ENCODE assay signal across 26 mouse cellular contexts in the genomic region with DNA sequence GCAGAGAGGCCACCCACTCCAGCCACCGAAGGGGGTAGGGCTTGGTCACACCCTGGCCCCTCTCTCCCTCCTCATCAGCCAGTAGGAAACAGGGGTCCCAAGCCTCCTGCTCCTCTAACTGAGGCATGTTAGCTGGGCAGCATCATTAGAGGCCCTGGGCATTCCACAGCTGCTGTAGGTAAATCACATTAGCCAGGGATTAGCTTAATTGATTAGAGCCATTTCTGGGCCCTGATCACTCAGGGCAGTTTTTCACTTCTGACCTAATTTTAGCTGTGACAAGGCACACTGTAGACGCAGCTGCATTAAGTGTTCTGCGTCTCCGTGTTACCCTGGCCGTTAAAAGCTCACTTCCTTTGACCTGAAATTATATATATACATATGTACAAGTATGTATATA. TPM values are rescaled to one million over a fixed set of nuclear protein-coding genes. Genes with fewer than 3 reads are reported as not detected.
DNase-seq lines count a peak whose midpoint lies in the region; ATAC-seq and TF ChIP-seq lines count a peak whose summit lies in the region.
"Had no signal": no experiment of that assay in that cellular context is flagged by ENCODE, and none has a peak within 500 bp of the region (broad histone marks: within the 10 kb centered on the region; RNA-seq: fewer than 3 reads in every experiment).

No protein-coding gene starts in this region.

- peaks cover 16% of the 10 kb centered on the region; the same call in 1 of the 2 replicates for H3K27me3 ChIP-seq in forebrain, embryonic 12.5 days
- no peaks in the 10 kb centered on the region for H3K27me3 ChIP-seq in forebrain, embryonic 14.5 days (replicated peaks; ENCODE audit: control insufficient read depth, insufficient read depth, low read length)
- no peaks in the 10 kb centered on the region for H3K27me3 ChIP-seq in hindbrain, embryonic 15.5 days
- no peaks in the 10 kb centered on the region for H3K27me3 ChIP-seq in hindbrain, postnatal 0 days (ENCODE audit: insufficient read depth, low read length)
- H3K27me3 ChIP-seq in midbrain, embryonic 15.5 days (replicated peaks) = no peaks in the 10 kb centered on the region
- no peaks in the 10 kb centered on the region for H3K27me3 ChIP-seq in midbrain, postnatal 0 days (ENCODE audit: insufficient read depth, low read length)
- H3K27me3 ChIP-seq in limb, embryonic 11.5 days (ENCODE audit: control insufficient read depth, insufficient read depth, low read length) = no peaks in the 10 kb centered on the region

- ATAC-seq in forebrain, embryonic 12.5 days (ENCODE audit: low FRiP score) = peak; percentile 36; the same call in 1 of the 2 replicates
- no peak for ATAC-seq in forebrain, embryonic 14.5 days
- ATAC-seq in hindbrain, embryonic 15.5 days (ENCODE audit: low FRiP score, low read depth) = no peak
- ATAC-seq in hindbrain, postnatal 0 days = no peak
- ATAC-seq in midbrain, embryonic 15.5 days (replicated peaks) = no peak
- ATAC-seq in midbrain, postnatal 0 days (ENCODE audit: low FRiP score) = no peak
- no peak for ATAC-seq in limb, embryonic 11.5 days (ENCODE audit: insufficient number of reproducible peaks, low FRiP score, low TSS enrichment, low read depth)
- ATAC-seq: CD4-positive, CD25-positive, alpha-beta regulatory T cell, adult 4 months; forebrain, postnatal 0 days had no signal

- H3K4me1 ChIP-seq in forebrain, embryonic 12.5 days = peaks cover 47% of the 10 kb centered on the region
- H3K4me1 ChIP-seq in forebrain, embryonic 14.5 days (ENCODE audit: control insufficient read depth, insufficient read depth, low read length) = peaks cover 12% of the 10 kb centered on the region; the same call in 1 of the 2 replicates
- peaks cover 57% of the 10 kb centered on the region for H3K4me1 ChIP-seq in hindbrain, embryonic 15.5 days (replicated peaks)
- no peaks in the 10 kb centered on the region; the same call in 1 of the 2 replicates for H3K4me1 ChIP-seq in hindbrain, postnatal 0 days (ENCODE audit: insufficient read depth, low read length)
- peaks cover 51% of the 10 kb centered on the region for H3K4me1 ChIP-seq in midbrain, embryonic 15.5 days
- H3K4me1 ChIP-seq in midbrain, postnatal 0 days (ENCODE audit: insufficient read depth, low read length) = peaks cover 7% of the 10 kb centered on the region; the same call in 1 of the 2 replicates
- H3K4me1 ChIP-seq in limb, embryonic 11.5 days (ENCODE audit: control insufficient read depth, insufficient read depth, low read length) = peaks cover 6% of the 10 kb centered on the region

- H3K9me3 ChIP-seq in forebrain, embryonic 12.5 days = no peaks in the 10 kb centered on the region
- no peaks in the 10 kb centered on the region for H3K9me3 ChIP-seq in forebrain, embryonic 14.5 days (replicated peaks; ENCODE audit: control insufficient read depth, low read length)
- H3K9me3 ChIP-seq in hindbrain, embryonic 15.5 days = no peaks in the 10 kb centered on the region
- no peaks in the 10 kb centered on the region for H3K9me3 ChIP-seq in hindbrain, postnatal 0 days (ENCODE audit: low read length)
- no peaks in the 10 kb centered on the region for H3K9me3 ChIP-seq in midbrain, embryonic 15.5 days
- H3K9me3 ChIP-seq in midbrain, postnatal 0 days (ENCODE audit: low read length) = no peaks in the 10 kb centered on the region
- no peaks in the 10 kb centered on the region for H3K9me3 ChIP-seq in limb, embryonic 11.5 days (ENCODE audit: control insufficient read depth, low read length)
- H3K9me3 ChIP-seq: embryonic facial prominence, embryonic 12.5 days; forebrain, embryonic 10.5 days; heart, embryonic 15.5 days had no signal

- WGBS in forebrain, embryonic 12.5 days = 33% methylated on average over 5 of the region's 5 CpGs
- WGBS in forebrain, embryonic 14.5 days = 22% methylated on average over 5 of the region's 5 CpGs
- 46% methylated on average over 5 of the region's 5 CpGs for WGBS in hindbrain, embryonic 15.5 days
- 61% methylated on average over 5 of the region's 5 CpGs for WGBS in hindbrain, postnatal 0 days
- WGBS in midbrain, embryonic 15.5 days = 32% methylated on average over 5 of the region's 5 CpGs
- WGBS in midbrain, postnatal 0 days = 54% methylated on average over 5 of the region's 5 CpGs
- 32% methylated on average over 5 of the region's 5 CpGs for WGBS in limb, embryonic 11.5 days

- no peak overlapping the region for H3K4me2 ChIP-seq in forebrain, embryonic 12.5 days
- H3K4me2 ChIP-seq in forebrain, embryonic 14.5 days (ENCODE audit: low read length) = no peak overlapping the region
- no peak overlapping the region for H3K4me2 ChIP-seq in hindbrain, embryonic 15.5 days
- no peak overlapping the region for H3K4me2 ChIP-seq in hindbrain, postnatal 0 days (ENCODE audit: low read depth, low read length)
- H3K4me2 ChIP-seq in midbrain, embryonic 15.5 days = no peak overlapping the region
- H3K4me2 ChIP-seq in midbrain, postnatal 0 days (ENCODE audit: low read depth, low read length, poor library complexity, severe bottlenecking) = no peak overlapping the region
- no peak overlapping the region for H3K4me2 ChIP-seq in limb, embryonic 11.5 days (ENCODE audit: low read depth, severe bottlenecking)
- H3K4me2 ChIP-seq: embryonic facial prominence, embryonic 12.5 days; heart, embryonic 15.5 days had no signal

- peaks cover 22% of the 10 kb centered on the region for H3K36me3 ChIP-seq in forebrain, embryonic 12.5 days (replicated peaks)
- peaks cover 46% of the 10 kb centered on the region for H3K36me3 ChIP-seq in forebrain, embryonic 14.5 days (ENCODE audit: control insufficient read depth, insufficient read depth, low read length)
- H3K36me3 ChIP-seq in hindbrain, embryonic 15.5 days = peaks cover 14% of the 10 kb centered on the region
- peaks cover 33% of the 10 kb centered on the region for H3K36me3 ChIP-seq in hindbrain, postnatal 0 days (ENCODE audit: insufficient read depth, low read length)
- H3K36me3 ChIP-seq in midbrain, embryonic 15.5 days (replicated peaks) = peaks cover 7% of the 10 kb centered on the region; the same call in 1 of the 2 replicates
- H3K36me3 ChIP-seq in midbrain, postnatal 0 days (ENCODE audit: insufficient read depth, low read length) = peaks cover 47% of the 10 kb centered on the region
- no peaks in the 10 kb centered on the region; the same call in 1 of the 2 replicates for H3K36me3 ChIP-seq in limb, embryonic 11.5 days (ENCODE audit: control insufficient read depth, insufficient read depth, low read length)
- H3K36me3 ChIP-seq: heart, embryonic 15.5 days had no signal

- no peak for TF ChIP-seq CTCF in hindbrain, postnatal 0 days (IDR thresholded peaks at IDR 0.05; ENCODE audit: low read depth)
- TF ChIP-seq CTCF in midbrain, postnatal 0 days (IDR thresholded peaks at IDR 0.05) = no peak

- no peak overlapping the region for H3K9ac ChIP-seq in forebrain, embryonic 12.5 days
- H3K9ac ChIP-seq in forebrain, embryonic 14.5 days (ENCODE audit: low read length) = no peak overlapping the region
- no peak overlapping the region for H3K9ac ChIP-seq in hindbrain, embryonic 15.5 days
- no peak overlapping the region for H3K9ac ChIP-seq in hindbrain, postnatal 0 days (replicated peaks; ENCODE audit: low read length)
- no peak overlapping the region for H3K9ac ChIP-seq in midbrain, embryonic 15.5 days
- no peak overlapping the region for H3K9ac ChIP-seq in midbrain, postnatal 0 days (replicated peaks; ENCODE audit: low read length, poor library complexity, severe bottlenecking)
- peak overlapping the region; percentile 28; the same call in 1 of the 2 replicates for H3K9ac ChIP-seq in limb, embryonic 11.5 days (ENCODE audit: low read length)
- H3K9ac ChIP-seq: embryonic facial prominence, embryonic 12.5 days; forebrain, postnatal 0 days; heart, embryonic 15.5 days; liver, embryonic 14.5 days had no signal

- no peak for DNase-seq in forebrain, embryonic 14.5 days (ENCODE audit: low spot score)
- no peak for DNase-seq in hindbrain, postnatal 0 days (ENCODE audit: low spot score)
- no peak for DNase-seq in midbrain, postnatal 0 days (ENCODE audit: low spot score)
- no peak for DNase-seq in limb, embryonic 11.5 days (ENCODE audit: low spot score)
- no peak for DNase-seq in urinary bladder, postnatal 25 days (ENCODE audit: low spot score)
- DNase-seq: adrenal gland, postnatal 25 days; cerebellum, adult 18-20 months; cerebellum, postnatal 36 days; forebrain, postnatal 0 days; kidney, adult 11 months; kidney, postnatal 14 days; left cerebral cortex, postnatal 4 days; liver; lung, adult 2 months; lung, postnatal 10 days; thymus, adult 2 months; thymus, postnatal 36 days had no signal

- no peak overlapping the region for H3K4me3 ChIP-seq in forebrain, embryonic 12.5 days (replicated peaks)
- H3K4me3 ChIP-seq in forebrain, embryonic 14.5 days (ENCODE audit: low read depth, low read length) = no peak overlapping the region
- no peak overlapping the region for H3K4me3 ChIP-seq in hindbrain, embryonic 15.5 days
- H3K4me3 ChIP-seq in hindbrain, postnatal 0 days (ENCODE audit: low read length) = no peak overlapping the region
- H3K4me3 ChIP-seq in midbrain, embryonic 15.5 days = no peak overlapping the region
- no peak overlapping the region for H3K4me3 ChIP-seq in midbrain, postnatal 0 days (ENCODE audit: low read depth, low read length)
- H3K4me3 ChIP-seq in limb, embryonic 11.5 days (ENCODE audit: low read depth, low read length) = no peak overlapping the region
- H3K4me3 ChIP-seq: embryonic facial prominence, embryonic 12.5 days; forebrain, embryonic 10.5 days; heart, embryonic 15.5 days had no signal

- H3K27ac ChIP-seq in forebrain, embryonic 12.5 days = 0 out of 2 replicates have a peak overlapping the region, but pooled peaks have one; percentile 19
- no peak overlapping the region for H3K27ac ChIP-seq in forebrain, embryonic 14.5 days (ENCODE audit: low read depth, low read length)
- peak overlapping the region; percentile 36; the same call in 1 of the 2 replicates for H3K27ac ChIP-seq in hindbrain, embryonic 15.5 days (replicated peaks)
- no peak overlapping the region for H3K27ac ChIP-seq in hindbrain, postnatal 0 days
- H3K27ac ChIP-seq in midbrain, embryonic 15.5 days = 0 out of 2 replicates have a peak overlapping the region, but pooled peaks have one; percentile 10
- H3K27ac ChIP-seq in midbrain, postnatal 0 days (ENCODE audit: low read depth, low read length) = no peak overlapping the region
- H3K27ac ChIP-seq in limb, embryonic 11.5 days (replicated peaks; ENCODE audit: low read depth, low read length) = no peak overlapping the region
- H3K27ac ChIP-seq: embryonic facial prominence, embryonic 12.5 days; forebrain, embryonic 10.5 days; heart, embryonic 15.5 days; liver, embryonic 14.5 days; macrophage had no signal

RNA-seq across cellular contexts. Expression of a gene that starts 20.1 kb away (rescaled TPM):
- 79.8 and 81.5 TPM in 2 replicates for polyA plus RNA-seq in forebrain, embryonic 12.5 days (2016; fragmentation: Nextera tagmentation; extraction: Ambion mirVana)
- 173 and 218 TPM in 2 replicates for polyA plus RNA-seq in forebrain, embryonic 14.5 days (2014; fragmentation: Nextera tagmentation; extraction: Ambion mirVana)
- polyA plus RNA-seq in hindbrain, embryonic 15.5 days (2015; fragmentation: Nextera tagmentation; extraction: Ambion mirVana) = 343 and 372 TPM in 2 replicates
- total RNA-seq in hindbrain, postnatal 0 days (2014; rRNA removed) = 460 and 484 TPM in 2 replicates
- 346 and 367 TPM in 2 replicates for polyA plus RNA-seq in hindbrain, postnatal 0 days (2015; fragmentation: Nextera tagmentation; extraction: Ambion mirVana)
- polyA plus RNA-seq in midbrain, embryonic 15.5 days (2015; fragmentation: Nextera tagmentation; extraction: Ambion mirVana) = 322 and 328 TPM in 2 replicates
- 486 and 500 TPM in 2 replicates for total RNA-seq in midbrain, postnatal 0 days (2014; rRNA removed)
- 426 and 440 TPM in 2 replicates for polyA plus RNA-seq in midbrain, postnatal 0 days (2015; fragmentation: Nextera tagmentation; extraction: Ambion mirVana)
- polyA plus RNA-seq in limb, embryonic 11.5 days (2014; fragmentation: Nextera tagmentation; extraction: Ambion mirVana) = 15.9 and 19.3 TPM in 2 replicates
- polyA plus RNA-seq: CD4-positive, CD25-positive, alpha-beta regulatory T cell, adult 4 months had no signal

Comparison
In these comparisons a context has a peak if more than half of its experiments do, and no peak if none do; other contexts are left out.
1. H3K27ac ChIP-seq: peak in forebrain, embryonic 12.5 days (single experiment), hindbrain, embryonic 15.5 days (single experiment) and midbrain, embryonic 15.5 days (single experiment); none in forebrain, embryonic 14.5 days (single experiment), hindbrain, postnatal 0 days (single experiment), midbrain, postnatal 0 days (single experiment) and limb, embryonic 11.5 days (single experiment).